In genomic region chr15:27137580-27137979, GRCm38 (mm10) we compare ENCODE assay signal across 24 mouse cellular contexts.
DNase-seq lines count a peak whose midpoint lies in the region; ATAC-seq and TF ChIP-seq lines count a peak whose summit lies in the region.
"Had no signal": no experiment of that assay in that cellular context is flagged by ENCODE, and none has a peak within 500 bp of the region (broad histone marks: within the 10 kb centered on the region; RNA-seq: fewer than 3 reads in every experiment).

No protein-coding gene starts in this region.

- H3K9me3 ChIP-seq in lung, embryonic 14.5 days (ENCODE audit: low read depth, low read length) = no peaks in the 10 kb centered on the region
- H3K9me3 ChIP-seq: embryonic facial prominence, embryonic 15.5 days; forebrain, embryonic 10.5 days; heart, embryonic 15.5 days; hindbrain, embryonic 10.5 days had no signal

- no peaks in the 10 kb centered on the region for H3K27me3 ChIP-seq in lung, embryonic 14.5 days (ENCODE audit: insufficient read depth, low read length)
- H3K27me3 ChIP-seq: CH12.LX; embryonic facial prominence, embryonic 15.5 days; heart, embryonic 15.5 days had no signal

- H3K9ac ChIP-seq in lung, embryonic 14.5 days = no peak overlapping the region
- H3K9ac ChIP-seq: embryonic facial prominence, embryonic 15.5 days; heart, embryonic 15.5 days; hindbrain, embryonic 14.5 days had no signal

- 59% methylated on average over 5 of the region's 5 CpGs for WGBS in lung, embryonic 14.5 days

- H3K36me3 ChIP-seq in lung, embryonic 14.5 days (ENCODE audit: insufficient read depth) = no peaks in the 10 kb centered on the region
- H3K36me3 ChIP-seq: embryonic facial prominence, embryonic 15.5 days; forebrain, embryonic 10.5 days; heart, embryonic 15.5 days; hindbrain, embryonic 10.5 days had no signal

- intact Hi-C loops in heart, postnatal 10 days (cut with DNase I) = no loop called here

- DNase-seq in heart, adult 11 months = peak; percentile 55
- DNase-seq in heart, postnatal 10 days = no peak
- DNase-seq in lung, embryonic 14.5 days = peak; percentile 65
- no peak for DNase-seq in lung, postnatal 36 days
- peak; percentile 2 for DNase-seq in right cerebral cortex, postnatal 4 days
- no peak for DNase-seq in right cerebral cortex, adult 18-20 months
- no peak for DNase-seq in spleen, postnatal 10 days (ENCODE audit: low spot score in 2 of 2)
- DNase-seq: adrenal gland, postnatal 14 days; cerebellum, adult 18-20 months; cerebellum, adult 9-11 months; cerebellum, postnatal 36 days; gastrocnemius, postnatal 10 days; heart, adult 2 months had no signal

- TF ChIP-seq CTCF in lung, embryonic 14.5 days (IDR thresholded peaks at IDR 0.05; ENCODE audit: low read depth) = no peak

- no peak overlapping the region for H3K4me2 ChIP-seq in lung, embryonic 14.5 days
- H3K4me2 ChIP-seq: embryonic facial prominence, embryonic 15.5 days; heart, embryonic 11.5 days; heart, embryonic 15.5 days; hindbrain, embryonic 14.5 days had no signal

- peak; percentile 71; the same call in 1 of the 2 replicates for ATAC-seq in lung, embryonic 14.5 days (ENCODE audit: insufficient read depth)
- ATAC-seq: activated CD4-positive, CD25-positive, alpha-beta regulatory T cell, adult 4 months; forebrain, embryonic 16.5 days; Patski had no signal

- H3K4me1 ChIP-seq in lung, embryonic 14.5 days (ENCODE audit: insufficient read depth) = no peaks in the 10 kb centered on the region
- H3K4me1 ChIP-seq: embryonic facial prominence, embryonic 15.5 days; forebrain, embryonic 10.5 days; heart, embryonic 15.5 days; hindbrain, embryonic 10.5 days had no signal

- H3K27ac ChIP-seq in lung, embryonic 14.5 days (ENCODE audit: low read depth) = no peak overlapping the region
- H3K27ac ChIP-seq: embryonic facial prominence, embryonic 15.5 days; forebrain, embryonic 10.5 days; heart, adult 2 months; heart, embryonic 15.5 days; hindbrain, embryonic 10.5 days; hindbrain, embryonic 14.5 days had no signal

- no peak overlapping the region for H3K4me3 ChIP-seq in lung, embryonic 14.5 days (ENCODE audit: low read depth, low read length)
- H3K4me3 ChIP-seq: embryonic facial prominence, embryonic 15.5 days; erythroblast, embryonic 14.5 days; forebrain, embryonic 10.5 days; heart, adult 2 months; heart, embryonic 15.5 days; hindbrain, embryonic 10.5 days had no signal

Comparison
In these comparisons a context has a peak if more than half of its experiments do, and no peak if none do; other contexts are left out.
1. DNase-seq: peak in heart, adult 11 months (single experiment), lung, embryonic 14.5 days (single experiment) and right cerebral cortex, postnatal 4 days (single experiment); none in heart, postnatal 10 days (0 of 2), lung, postnatal 36 days (single experiment), right cerebral cortex, adult 18-20 months (single experiment) and spleen, postnatal 10 days (0 of 2).